Mouse (Mus musculus): ENCODE results near the gene Impg2.

Gene Impg2

GRCm38 (mm10) chr16:56302996-56303395, 98.9 kb downstream of the Impg2 start:
- no peak for DNase-seq

DNA sequence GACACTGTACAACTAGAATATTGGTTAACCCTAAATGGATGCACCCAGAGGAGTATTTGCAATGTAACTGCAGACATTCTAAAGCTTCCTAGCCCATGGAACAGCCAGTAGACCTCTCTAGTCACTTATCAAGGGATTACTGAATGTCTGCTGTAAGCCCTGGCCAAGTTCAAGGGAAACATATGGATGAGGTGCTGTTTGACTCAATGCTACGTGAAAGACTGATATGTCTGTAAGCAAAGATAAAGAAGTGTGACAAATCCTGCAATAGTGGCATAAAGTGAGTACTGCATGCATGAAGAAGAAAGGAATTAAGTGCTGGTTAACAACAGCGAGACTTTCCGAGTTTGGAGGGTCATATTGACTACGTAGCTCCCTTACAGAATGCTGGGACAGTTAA, 100.1 kb downstream of the Impg2 start:
- no peak for DNase-seq

DNA sequence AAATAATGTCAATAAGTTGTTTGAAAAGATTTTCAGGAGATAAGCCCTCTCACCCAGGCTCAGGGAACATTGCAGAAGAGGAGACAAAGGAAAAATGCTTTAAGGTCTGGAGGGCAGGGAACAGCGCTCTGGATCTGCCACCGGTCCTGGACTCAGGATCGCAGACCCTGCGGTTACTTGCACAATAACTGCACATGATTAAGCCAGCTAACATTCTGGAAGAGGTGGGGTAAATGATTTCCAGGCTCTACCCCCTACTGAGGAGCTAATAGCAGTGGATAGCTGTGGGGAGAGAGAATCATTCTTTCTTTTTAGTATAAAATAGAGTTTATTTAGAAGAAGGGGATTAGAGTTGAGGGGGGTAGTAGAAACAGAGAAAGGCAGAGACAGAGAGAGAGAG, 103.5 kb downstream of the Impg2 start:
- DNase-seq: no peak

DNA sequence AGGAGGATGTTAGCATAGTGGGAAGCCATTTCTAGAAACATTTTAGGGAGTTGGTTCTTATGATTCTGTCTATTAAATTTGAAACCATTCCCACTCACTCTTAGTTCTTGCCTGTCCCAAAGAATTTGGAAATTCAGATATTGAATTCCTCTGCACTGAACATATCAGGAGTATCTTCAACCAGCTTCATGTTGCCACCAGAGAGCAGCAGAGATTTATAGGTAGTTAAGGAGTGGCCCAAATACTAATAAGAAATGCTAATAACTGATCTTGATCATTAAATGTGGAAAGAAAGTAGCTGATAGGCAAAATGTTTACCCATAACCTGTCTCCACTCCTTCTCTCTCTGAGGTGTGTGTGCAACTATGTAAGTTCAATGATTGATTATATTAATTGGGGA, 107.2 kb downstream of the Impg2 start:
- no peak for DNase-seq
